ENCODE assay signal across 8 mouse cellular contexts in the genomic region with DNA sequence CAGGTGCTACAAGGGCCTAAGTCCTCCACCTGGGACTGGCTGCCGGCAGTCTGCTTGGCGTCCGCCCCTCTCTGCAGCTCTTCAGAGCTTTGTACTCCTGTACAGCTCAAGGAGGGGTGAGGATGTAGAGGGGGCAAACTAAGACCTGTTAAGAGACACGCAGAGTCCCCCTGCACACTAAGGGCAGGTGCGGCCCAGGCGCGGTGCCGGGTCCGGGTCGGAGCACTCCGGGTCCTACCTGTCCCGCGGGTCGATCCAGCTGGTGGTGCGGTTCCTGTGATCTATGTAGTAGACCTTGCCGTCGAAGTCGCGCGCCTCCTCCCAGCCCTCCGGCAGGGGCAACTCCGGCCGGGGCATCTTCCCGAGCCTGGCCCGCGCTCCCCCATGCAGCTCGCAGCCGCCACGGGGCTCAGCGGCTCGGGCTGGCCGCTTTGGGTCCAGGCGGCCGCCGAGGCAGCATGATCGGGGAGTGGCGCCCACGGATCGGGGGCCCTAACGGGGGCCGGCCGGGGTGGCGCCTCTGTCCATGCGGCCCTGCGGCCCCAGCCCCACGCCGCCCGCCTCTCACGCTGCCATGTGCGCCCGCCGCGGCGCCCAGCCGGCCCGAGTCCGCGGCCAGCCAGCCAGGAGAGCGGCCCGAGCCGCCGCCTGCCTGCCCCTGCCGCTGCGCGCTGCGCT. TPM values are rescaled to one million over a fixed set of nuclear protein-coding genes. Genes with fewer than 3 reads are reported as not detected.
DNase-seq lines count a peak whose midpoint lies in the region; ATAC-seq lines count a peak whose summit lies in the region.

No protein-coding gene starts in this region.

- peak overlapping the region; percentile 96 for H3K4me2 ChIP-seq in heart, embryonic 11.5 days
- H3K4me2 ChIP-seq in midbrain, embryonic 13.5 days (replicated peaks), result peak overlapping the region; percentile 80

- peak; percentile 49; the same call in 1 of the 2 replicates for ATAC-seq in heart, embryonic 11.5 days (replicated peaks; ENCODE audit: insufficient number of reproducible peaks, low FRiP score, low TSS enrichment)
- peak; percentile 71 for ATAC-seq in midbrain, embryonic 13.5 days

- H3K27me3 ChIP-seq in heart, embryonic 11.5 days (ENCODE audit: control insufficient read depth, insufficient read depth, low read length), result peaks cover 34% of the 10 kb centered on the region
- H3K27me3 ChIP-seq in forebrain, embryonic 10.5 days (ENCODE audit: poor library complexity, severe bottlenecking), result peaks cover 70% of the 10 kb centered on the region
- H3K27me3 ChIP-seq in midbrain, embryonic 13.5 days, result peaks cover 15% of the 10 kb centered on the region

- no peaks in the 10 kb centered on the region for H3K9me3 ChIP-seq in heart, embryonic 11.5 days (replicated peaks; ENCODE audit: control insufficient read depth, low read length)
- H3K9me3 ChIP-seq in forebrain, embryonic 10.5 days, result no peaks in the 10 kb centered on the region
- H3K9me3 ChIP-seq in midbrain, embryonic 13.5 days, result no peaks in the 10 kb centered on the region

- DNase-seq in heart, adult 9 months (ENCODE audit: low spot score in 2 of 2), result no peak
- DNase-seq in NIH3T3 (ENCODE audit: low read depth), result peak; percentile 50
- peak; percentile 53 for DNase-seq in forebrain, embryonic 10.5 days (ENCODE audit: extremely low spot score, low spot score)
- DNase-seq in kidney, adult 8-10 months, result peak; percentile 34 to 53
- DNase-seq in ovary, postnatal 36 days (ENCODE audit: low spot score), result no peak
- DNase-seq in frontal cortex, postnatal 10 days (ENCODE audit: low spot score in 2 of 2), result no peak

- H3K27ac ChIP-seq in heart, embryonic 11.5 days (ENCODE audit: low read depth, low read length), result no peak overlapping the region
- peak overlapping the region; percentile 90 for H3K27ac ChIP-seq in forebrain, embryonic 10.5 days
- H3K27ac ChIP-seq in midbrain, embryonic 13.5 days, result peak overlapping the region; percentile 39; the same call in 1 of the 2 replicates

- H3K4me3 ChIP-seq in heart, embryonic 11.5 days (ENCODE audit: low read depth, low read length), result peak overlapping the region; percentile 65
- H3K4me3 ChIP-seq in forebrain, embryonic 10.5 days, result peak overlapping the region; percentile 84
- H3K4me3 ChIP-seq in midbrain, embryonic 13.5 days (replicated peaks), result peak overlapping the region; percentile 80

- H3K9ac ChIP-seq in heart, embryonic 11.5 days (ENCODE audit: low read depth, low read length), result peak overlapping the region; percentile 68
- peak overlapping the region; percentile 88 for H3K9ac ChIP-seq in midbrain, embryonic 13.5 days (replicated peaks)

- H3K4me1 ChIP-seq in heart, embryonic 11.5 days (ENCODE audit: control insufficient read depth, insufficient read depth, low read length), result peaks cover 6% of the 10 kb centered on the region; the same call in 1 of the 2 replicates
- peaks cover 59% of the 10 kb centered on the region for H3K4me1 ChIP-seq in forebrain, embryonic 10.5 days
- H3K4me1 ChIP-seq in midbrain, embryonic 13.5 days (replicated peaks), result peaks cover 48% of the 10 kb centered on the region

- WGBS in heart, embryonic 11.5 days (ENCODE audit: insufficient replicate concordance), result 1% methylated on average over 34 of the region's 66 CpGs
- WGBS in forebrain, embryonic 10.5 days, result under 1% methylated on average over 64 of the region's 66 CpGs
- WGBS in midbrain, embryonic 13.5 days, result under 1% methylated on average over 54 of the region's 66 CpGs

- no peaks in the 10 kb centered on the region for H3K36me3 ChIP-seq in heart, embryonic 11.5 days (ENCODE audit: control insufficient read depth, insufficient read depth, low read length)
- H3K36me3 ChIP-seq in forebrain, embryonic 10.5 days (replicated peaks), result no peaks in the 10 kb centered on the region
- H3K36me3 ChIP-seq in midbrain, embryonic 13.5 days, result no peaks in the 10 kb centered on the region

RNA-seq across cellular contexts. Expression of gene Wwc1, which starts 0.5 kb away (rescaled TPM):
- polyA plus RNA-seq in heart, embryonic 11.5 days (2014; fragmentation: Nextera tagmentation; extraction: Ambion mirVana), result 2.5 and 2.9 TPM in 2 replicates
- 4.2 and 4.9 TPM in 2 replicates for polyA plus RNA-seq in forebrain, embryonic 10.5 days (2016; fragmentation: Nextera tagmentation; extraction: Ambion mirVana)
- polyA plus RNA-seq in midbrain, embryonic 13.5 days (2015; fragmentation: Nextera tagmentation; extraction: Ambion mirVana), result 6.2 and 7.0 TPM in 2 replicates

Comparison
In these comparisons a context has a peak if more than half of its experiments do, and no peak if none do; other contexts are left out.
1. DNase-seq: peak in NIH3T3 (single experiment), forebrain, embryonic 10.5 days (single experiment) and kidney, adult 8-10 months (2 of 2); none in heart, adult 9 months (0 of 2), ovary, postnatal 36 days (single experiment) and frontal cortex, postnatal 10 days (0 of 2).
2. Peak in every context shown above with its lines, with median percentiles within 50 percentile points of each other: H3K4me3 ChIP-seq.